Mouse (Mus musculus): ENCODE measurements at regions not wholly inside any gene's neighbourhood (a gene's known extent, or its start where the extent isn't known, plus 50 kb on each side); places are given as distances from the start of the nearest gene placed in this dataset.

- DNase-seq (ENCODE audit: low spot score in 2 of 2), result no peak
These were observed 55.7 kb upstream of the Emb start for GRCm38 (mm10) chr13:117152655-117153054.

DNA sequence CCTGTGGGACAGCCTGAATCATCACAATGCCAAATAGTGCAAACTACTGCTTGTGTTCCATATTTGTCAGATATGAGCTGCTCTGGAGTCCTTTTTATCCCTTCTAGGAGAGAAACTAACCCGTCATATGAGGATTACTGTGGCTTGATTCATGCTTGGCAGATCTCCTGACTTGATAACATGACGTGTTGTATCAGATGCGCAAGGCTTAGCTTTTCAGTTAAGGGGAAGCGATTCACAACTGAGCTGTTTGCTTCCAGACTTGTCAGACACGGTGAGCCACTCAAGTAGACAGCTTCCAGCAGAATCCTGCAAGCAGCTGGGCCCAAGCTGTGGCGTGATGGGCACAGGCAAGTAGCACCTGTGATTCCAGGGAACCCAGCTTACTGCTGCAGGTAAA is 64.5 kb upstream of the Emb start:
- peak; percentile 7 to 31 for DNase-seq (ENCODE audit: low spot score in 2 of 2)

DNA sequence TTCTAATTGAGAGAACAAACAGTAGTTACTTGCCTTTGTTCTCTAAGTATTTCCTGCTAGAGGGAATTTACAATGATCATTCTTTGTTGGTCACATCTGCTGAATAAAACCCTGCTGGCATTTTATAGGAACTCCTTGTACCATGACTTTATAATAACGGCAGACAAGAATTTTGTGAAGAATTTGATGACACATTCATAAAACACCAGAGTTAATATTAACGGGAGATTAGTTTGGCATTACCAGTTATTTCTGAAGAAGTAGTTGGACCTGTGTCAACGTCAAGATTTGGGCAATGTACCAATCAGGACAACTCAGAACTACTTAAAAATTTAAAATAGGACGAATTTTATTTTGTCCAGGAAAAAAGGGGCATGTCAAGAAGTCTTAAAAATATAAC is 65.1 kb upstream of the Emb start:
- DNase-seq (ENCODE audit: low spot score in 2 of 2), result no peak

DNA sequence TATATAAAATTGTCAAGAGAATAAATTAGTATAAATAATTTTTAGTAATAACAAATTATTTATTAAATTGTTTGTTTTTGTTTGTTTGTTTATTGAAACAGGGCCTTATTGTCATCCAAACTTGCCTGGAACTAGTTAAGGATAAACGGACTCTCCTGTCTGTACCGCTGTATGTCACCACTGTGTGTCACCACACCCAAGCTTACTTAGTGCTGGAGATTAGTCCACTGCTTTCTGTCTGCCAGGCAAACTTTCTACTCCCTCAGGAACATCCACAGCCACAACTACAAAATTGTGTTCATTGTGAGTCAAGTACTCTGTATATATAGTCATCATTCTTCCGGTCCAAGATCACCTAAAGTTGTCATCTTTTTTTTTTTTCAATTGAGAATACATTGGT is 74.0 kb upstream of the Emb start:
- DNase-seq (ENCODE audit: low spot score in 2 of 2), result no peak

DNA sequence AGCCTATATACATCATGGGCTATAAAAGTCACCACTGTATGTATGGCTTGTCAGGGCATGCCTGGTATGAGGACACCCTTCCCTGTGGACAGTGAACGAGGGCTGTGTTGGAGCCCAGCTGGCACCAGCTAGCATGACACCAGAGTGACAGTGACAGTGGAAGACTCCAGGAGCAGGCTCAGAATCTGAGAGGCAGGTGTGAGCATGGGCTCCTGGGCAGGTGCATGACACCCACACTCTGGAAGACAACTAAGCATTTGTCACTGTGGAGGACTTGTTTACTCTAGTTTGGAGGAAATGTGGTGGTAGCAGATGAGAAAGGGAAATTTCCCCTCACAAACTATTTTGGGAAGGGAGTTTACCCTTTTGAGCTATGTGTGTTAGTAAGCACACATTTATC is 76.2 kb upstream of the Emb start:
- no peak for DNase-seq (ENCODE audit: low spot score in 2 of 2)

DNA sequence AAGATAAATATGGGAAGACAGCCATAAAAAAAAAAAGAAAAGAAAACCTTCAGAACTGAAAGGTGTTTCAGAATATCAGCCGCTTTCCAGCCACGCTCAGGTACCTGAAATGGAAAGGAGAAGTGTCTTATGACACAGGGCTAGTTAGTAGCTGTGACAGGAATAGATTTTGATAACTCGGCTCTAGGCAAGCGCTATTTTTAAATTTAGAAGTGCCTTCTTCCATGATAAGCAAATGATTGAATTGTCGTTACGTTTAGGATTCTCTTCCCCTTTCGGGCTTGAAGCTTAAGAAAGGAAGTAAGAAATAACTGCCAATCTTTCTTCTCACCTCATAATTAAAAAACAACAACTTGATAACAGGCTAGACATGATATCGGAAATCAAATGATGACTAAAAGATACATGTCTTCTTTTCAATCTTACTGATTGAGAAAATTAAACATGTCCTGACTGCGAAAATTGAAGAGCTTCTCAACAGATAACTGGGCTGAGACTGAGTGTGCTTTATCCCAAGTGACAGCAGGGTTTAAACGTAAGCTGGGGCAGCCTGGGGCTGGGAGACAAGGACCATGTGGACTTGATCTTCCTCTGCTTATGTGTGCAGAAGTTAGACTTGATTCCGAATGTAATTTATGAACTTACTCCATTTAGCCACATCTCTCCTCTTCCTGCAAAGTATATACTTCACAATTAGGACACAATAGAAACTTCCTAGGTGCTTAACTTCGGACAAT is 80.4 kb upstream of the Emb start:
- no peak for DNase-seq (ENCODE audit: low spot score in 2 of 2)

DNA sequence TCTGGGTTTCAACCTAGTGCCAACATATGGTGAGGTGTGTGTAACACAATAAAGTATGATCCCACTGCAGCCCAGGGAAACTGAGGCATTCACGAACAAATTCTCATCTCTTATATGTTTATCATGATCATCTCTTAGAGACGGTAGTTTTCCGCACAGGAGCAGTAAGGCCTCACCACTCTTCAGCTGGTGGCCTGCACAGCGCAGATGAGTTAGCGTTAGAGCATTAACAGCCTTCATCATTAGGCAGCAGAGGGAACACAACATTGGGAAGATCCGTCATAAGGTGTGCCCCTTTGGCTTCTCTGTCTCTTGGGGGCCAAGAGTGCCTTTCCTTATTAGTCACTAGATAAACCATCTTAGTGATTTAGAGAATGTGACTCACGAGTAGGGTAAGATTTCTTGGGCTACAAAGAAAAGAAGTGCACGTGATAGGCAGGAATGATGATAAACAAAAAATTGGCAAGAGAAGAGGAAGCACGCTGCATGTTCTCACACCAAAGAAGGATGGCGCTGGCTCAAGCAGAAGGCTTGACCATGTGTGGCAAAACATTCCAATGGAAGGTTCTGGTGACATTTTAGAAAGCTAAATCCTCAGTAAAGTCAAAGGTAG is 81.1 kb upstream of the Emb start:
- DNase-seq (ENCODE audit: low spot score in 2 of 2), result no peak

- no peak for DNase-seq (ENCODE audit: low spot score in 2 of 2)
These were observed 88.7 kb upstream of the Emb start for GRCm38 (mm10) chr13:117119636-117120035.

- DNase-seq (ENCODE audit: low spot score in 2 of 2), result no peak
These were observed 89.5 kb upstream of the Parp8 start for GRCm38 (mm10) chr13:117114797-117115196.

GRCm38 (mm10) chr13:117112424-117112823 is 87.1 kb upstream of the Parp8 start:
- no peak for DNase-seq (ENCODE audit: low spot score in 2 of 2)

GRCm38 (mm10) chr13:117105151-117105660 is 79.9 kb upstream of the Parp8 start:
- DNase-seq (ENCODE audit: low spot score in 2 of 2), result no peak

GRCm38 (mm10) chr13:117094773-117095172 is 69.4 kb upstream of the Parp8 start:
- DNase-seq (ENCODE audit: low spot score in 2 of 2), result no peak

GRCm38 (mm10) chr13:117088629-117089028 is 63.3 kb upstream of the Parp8 start:
- no peak for DNase-seq (ENCODE audit: low spot score in 2 of 2)

- DNase-seq (ENCODE audit: low spot score in 2 of 2), result no peak
These were observed 57.4 kb upstream of the Parp8 start for GRCm38 (mm10) chr13:117082758-117083157.

GRCm38 (mm10) chr13:117079316-117079715 is 54.0 kb upstream of the Parp8 start:
- no peak for DNase-seq (ENCODE audit: low spot score in 2 of 2)

Data from layer of hippocampus, postnatal 14 days (tissue).